Comparison of ENCODE assay signal across 7 mouse cellular contexts in genomic region chr1:133854421-133855273, GRCm38 (mm10). TPM values are rescaled to one million over a fixed set of nuclear protein-coding genes. Genes with fewer than 3 reads are reported as not detected.
DNase-seq lines count a peak whose midpoint lies in the region; ATAC-seq lines count a peak whose summit lies in the region.

No protein-coding gene starts in this region.

- DNase-seq in urinary bladder, postnatal 36 days (ENCODE audit: low spot score in 2 of 2), result peak; percentile 13 to 65
- DNase-seq in urinary bladder, adult 2 months (ENCODE audit: low spot score), result no peak
- DNase-seq in forebrain, embryonic 11.5 days (ENCODE audit: low spot score), result peak; percentile 62
- DNase-seq in hindbrain, embryonic 11.5 days (ENCODE audit: low spot score), result peak; percentile 52
- no peak for DNase-seq in spleen, adult 18-20 months

- WGBS in forebrain, embryonic 11.5 days, result 4% methylated on average over 17 of the region's 17 CpGs
- 4% methylated on average over 17 of the region's 17 CpGs for WGBS in hindbrain, embryonic 11.5 days
- WGBS in limb, embryonic 12.5 days, result 1% methylated on average over 17 of the region's 17 CpGs
- WGBS in midbrain, embryonic 16.5 days, result 2% methylated on average over 17 of the region's 17 CpGs

- H3K4me2 ChIP-seq in forebrain, embryonic 11.5 days (ENCODE audit: low read depth, low read length, severe bottlenecking), result peak overlapping the region; percentile 57
- H3K4me2 ChIP-seq in hindbrain, embryonic 11.5 days (replicated peaks; ENCODE audit: low read depth, low read length), result peak overlapping the region; percentile 46
- H3K4me2 ChIP-seq in limb, embryonic 12.5 days, result peak overlapping the region; percentile 51
- H3K4me2 ChIP-seq in midbrain, embryonic 16.5 days (ENCODE audit: low read length), result peak overlapping the region; percentile 51

- no peak overlapping the region for H3K27ac ChIP-seq in forebrain, embryonic 11.5 days (ENCODE audit: low read depth, low read length)
- no peak overlapping the region for H3K27ac ChIP-seq in hindbrain, embryonic 11.5 days (ENCODE audit: low read depth, low read length)
- no peak overlapping the region for H3K27ac ChIP-seq in limb, embryonic 12.5 days
- H3K27ac ChIP-seq in midbrain, embryonic 16.5 days (ENCODE audit: low read length), result no peak overlapping the region

- ATAC-seq in forebrain, embryonic 11.5 days (replicated peaks; ENCODE audit: low FRiP score), result 0 out of 2 replicates have a peak, but pooled peaks have one; percentile 44
- no peak for ATAC-seq in hindbrain, embryonic 11.5 days (ENCODE audit: low FRiP score)
- no peak; the same call in 1 of the 2 replicates for ATAC-seq in limb, embryonic 12.5 days (ENCODE audit: insufficient number of reproducible peaks, insufficient read depth, low FRiP score, low TSS enrichment, low read depth)
- 0 out of 2 replicates have a peak, but pooled peaks have one; percentile 23 for ATAC-seq in midbrain, embryonic 16.5 days

- no peaks in the 10 kb centered on the region for H3K9me3 ChIP-seq in forebrain, embryonic 11.5 days (ENCODE audit: control insufficient read depth, low read length)
- no peaks in the 10 kb centered on the region for H3K9me3 ChIP-seq in hindbrain, embryonic 11.5 days (ENCODE audit: control insufficient read depth, low read length)
- H3K9me3 ChIP-seq in limb, embryonic 12.5 days, result no peaks in the 10 kb centered on the region
- H3K9me3 ChIP-seq in midbrain, embryonic 16.5 days (replicated peaks; ENCODE audit: control insufficient read depth, low read length, poor library complexity, severe bottlenecking), result no peaks in the 10 kb centered on the region

- peak overlapping the region; percentile 16; the same call in 1 of the 2 replicates for H3K9ac ChIP-seq in forebrain, embryonic 11.5 days (ENCODE audit: low read length)
- H3K9ac ChIP-seq in hindbrain, embryonic 11.5 days (ENCODE audit: low read depth, low read length), result 0 out of 2 replicates have a peak overlapping the region, but pooled peaks have one; percentile 21
- H3K9ac ChIP-seq in limb, embryonic 12.5 days (replicated peaks), result no peak overlapping the region; the same call in 1 of the 2 replicates
- no peak overlapping the region; the same call in 1 of the 2 replicates for H3K9ac ChIP-seq in midbrain, embryonic 16.5 days (ENCODE audit: low read depth, low read length)

- peaks cover 13% of the 10 kb centered on the region for H3K4me1 ChIP-seq in forebrain, embryonic 11.5 days (replicated peaks; ENCODE audit: control insufficient read depth, insufficient read depth, low read length)
- H3K4me1 ChIP-seq in hindbrain, embryonic 11.5 days (replicated peaks; ENCODE audit: control insufficient read depth, insufficient read depth, low read length), result no peaks in the 10 kb centered on the region; the same call in 1 of the 2 replicates
- H3K4me1 ChIP-seq in limb, embryonic 12.5 days (replicated peaks), result peaks cover 31% of the 10 kb centered on the region
- H3K4me1 ChIP-seq in midbrain, embryonic 16.5 days (ENCODE audit: control insufficient read depth, insufficient read depth, low read length), result peaks cover 28% of the 10 kb centered on the region

- peak overlapping the region; percentile 22 for H3K4me3 ChIP-seq in forebrain, embryonic 11.5 days (ENCODE audit: low read depth, low read length)
- peak overlapping the region; percentile 17; the same call in 1 of the 2 replicates for H3K4me3 ChIP-seq in hindbrain, embryonic 11.5 days (ENCODE audit: low read depth, low read length)
- peak overlapping the region; percentile 24 for H3K4me3 ChIP-seq in limb, embryonic 12.5 days (replicated peaks)
- H3K4me3 ChIP-seq in midbrain, embryonic 16.5 days (ENCODE audit: low read depth, low read length), result peak overlapping the region; percentile 29

- H3K27me3 ChIP-seq in forebrain, embryonic 11.5 days (ENCODE audit: control insufficient read depth, insufficient read depth, low read length), result no peaks in the 10 kb centered on the region; the same call in 1 of the 2 replicates
- H3K27me3 ChIP-seq in hindbrain, embryonic 11.5 days (ENCODE audit: control insufficient read depth, insufficient read depth, low read length), result peaks cover 16% of the 10 kb centered on the region
- H3K27me3 ChIP-seq in limb, embryonic 12.5 days, result peaks cover 37% of the 10 kb centered on the region
- no peaks in the 10 kb centered on the region for H3K27me3 ChIP-seq in midbrain, embryonic 16.5 days (ENCODE audit: control insufficient read depth, insufficient read depth, low read depth, low read length)

- no peaks in the 10 kb centered on the region; the same call in 1 of the 2 replicates for H3K36me3 ChIP-seq in forebrain, embryonic 11.5 days (ENCODE audit: control insufficient read depth, insufficient read depth, low read length)
- H3K36me3 ChIP-seq in hindbrain, embryonic 11.5 days (ENCODE audit: control insufficient read depth, insufficient read depth, low read length), result no peaks in the 10 kb centered on the region
- no peaks in the 10 kb centered on the region for H3K36me3 ChIP-seq in limb, embryonic 12.5 days
- H3K36me3 ChIP-seq in midbrain, embryonic 16.5 days (ENCODE audit: control insufficient read depth, insufficient read depth, low read length), result no peaks in the 10 kb centered on the region

RNA-seq across cellular contexts. Expression of gene Optc, which starts 53.2 kb away (rescaled TPM):
- 133 and 156 TPM in 2 replicates for polyA plus RNA-seq in urinary bladder, adult 2 months (2012; rRNA removed)
- 2.5 and 2.6 TPM in 2 replicates for polyA plus RNA-seq in forebrain, embryonic 11.5 days (2014; fragmentation: Nextera tagmentation; extraction: Ambion mirVana)
- polyA plus RNA-seq in hindbrain, embryonic 11.5 days (2014; fragmentation: Nextera tagmentation; extraction: Ambion mirVana), result 2.4 and 3.0 TPM in 2 replicates
- polyA plus RNA-seq in limb, embryonic 12.5 days (2016; fragmentation: Nextera tagmentation; extraction: Ambion mirVana), result 0.27 and 0.41 TPM in 2 replicates
- 2.3 and 3.7 TPM in 2 replicates for polyA plus RNA-seq in midbrain, embryonic 16.5 days (2015; fragmentation: Nextera tagmentation; extraction: Ambion mirVana)

RNA-seq across cellular contexts. Expression of gene Atp2b4, which starts 53.8 kb away (rescaled TPM):
- polyA plus RNA-seq in urinary bladder, adult 2 months (2012; rRNA removed), result 113 and 189 TPM in 2 replicates
- polyA plus RNA-seq in forebrain, embryonic 11.5 days (2014; fragmentation: Nextera tagmentation; extraction: Ambion mirVana), result 7.4 and 8.2 TPM in 2 replicates
- polyA plus RNA-seq in hindbrain, embryonic 11.5 days (2014; fragmentation: Nextera tagmentation; extraction: Ambion mirVana), result 8.7 and 15.3 TPM in 2 replicates
- 8.5 and 9.4 TPM in 2 replicates for polyA plus RNA-seq in limb, embryonic 12.5 days (2016; fragmentation: Nextera tagmentation; extraction: Ambion mirVana)
- polyA plus RNA-seq in midbrain, embryonic 16.5 days (2015; fragmentation: Nextera tagmentation; extraction: Ambion mirVana), result 11.8 and 13.4 TPM in 2 replicates

Comparison
In these comparisons a context has a peak if more than half of its experiments do, and no peak if none do; other contexts are left out.
1. DNase-seq: peak in urinary bladder, postnatal 36 days (2 of 2), forebrain, embryonic 11.5 days (single experiment) and hindbrain, embryonic 11.5 days (single experiment); none in urinary bladder, adult 2 months (single experiment) and spleen, adult 18-20 months (0 of 2).
2. ATAC-seq: peak in forebrain, embryonic 11.5 days (single experiment) and midbrain, embryonic 16.5 days (single experiment); none in hindbrain, embryonic 11.5 days (single experiment) and limb, embryonic 12.5 days (single experiment).
3. H3K9ac ChIP-seq: peak in forebrain, embryonic 11.5 days (single experiment) and hindbrain, embryonic 11.5 days (single experiment); none in limb, embryonic 12.5 days (single experiment) and midbrain, embryonic 16.5 days (single experiment).
4. RNA of gene Optc, which starts 53.2 kb away (polyA plus RNA-seq): 133 to 156 TPM in urinary bladder, adult 2 months; 2.3 to 3.7 TPM in midbrain, embryonic 16.5 days, 2.4 to 3.0 TPM in hindbrain, embryonic 11.5 days, 2.5 to 2.6 TPM in forebrain, embryonic 11.5 days and 0.27 to 0.41 TPM in limb, embryonic 12.5 days; every median in the first group is over 10 times any median in the second.
5. Peak in every context shown above with its lines, with median percentiles within 50 percentile points of each other: H3K4me2 ChIP-seq and H3K4me3 ChIP-seq.